Mouse (Mus musculus) left cerebral cortex, adult 9 months (tissue): ENCODE results near the gene Mettl8.

Experiments
- DNase-seq, 2 experiments: peaks; one replicate each; pipeline ENCODE4 v3.0.0; 2022; ENCODE audit warnings: low spot score in 2 of 2

Gene Mettl8

GRCm38 (mm10) chr2:70989201-70990191, 65.9 kb downstream of the Mettl8 start:
- no peak for DNase-seq

- DNase-seq = peak; percentile 39 to 44
Observed at GRCm38 (mm10) chr2:70978271-70978670, 77.1 kb downstream of the Mettl8 start.

GRCm38 (mm10) chr2:70974769-70975168, 80.6 kb downstream of the Mettl8 start:
- no peak for DNase-seq

- DNase-seq = no peak
Observed at GRCm38 (mm10) chr2:70972795-70973518, 82.4 kb downstream of the Mettl8 start.

DNA sequence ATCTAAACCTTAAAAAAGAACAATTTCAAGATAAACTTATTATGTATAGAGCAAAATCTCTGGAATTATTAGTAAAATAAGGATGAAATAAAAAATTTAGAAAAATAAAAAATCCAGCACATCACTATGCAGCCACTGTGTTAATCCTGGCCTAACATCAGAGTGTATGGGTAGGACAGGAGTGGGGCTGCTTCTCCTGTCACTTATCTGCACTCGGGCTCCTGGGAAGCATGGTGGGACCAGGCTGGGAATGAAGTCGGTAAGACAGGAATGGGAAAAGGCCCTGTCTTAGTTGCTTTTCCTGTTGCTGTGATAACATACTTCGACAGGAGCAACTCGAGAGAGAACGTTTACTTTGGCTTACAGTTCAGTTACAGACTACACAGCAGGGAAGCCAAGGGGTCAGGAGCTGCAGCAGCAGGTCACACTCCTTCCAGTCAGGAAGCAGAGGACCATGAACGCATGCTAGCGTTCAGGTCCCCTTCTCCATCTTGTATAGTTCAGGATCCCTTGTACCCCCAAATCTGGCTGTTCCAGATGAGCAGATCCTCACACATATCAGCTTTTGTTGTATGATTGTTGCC, 85.1 kb downstream of the Mettl8 start:
- DNase-seq = no peak

- DNase-seq = no peak
Observed at GRCm38 (mm10) chr2:70968305-70968704, 87.1 kb downstream of the Mettl8 start.

GRCm38 (mm10) chr2:70967216-70967615, 88.2 kb downstream of the Mettl8 start:
- no peak for DNase-seq

DNA sequence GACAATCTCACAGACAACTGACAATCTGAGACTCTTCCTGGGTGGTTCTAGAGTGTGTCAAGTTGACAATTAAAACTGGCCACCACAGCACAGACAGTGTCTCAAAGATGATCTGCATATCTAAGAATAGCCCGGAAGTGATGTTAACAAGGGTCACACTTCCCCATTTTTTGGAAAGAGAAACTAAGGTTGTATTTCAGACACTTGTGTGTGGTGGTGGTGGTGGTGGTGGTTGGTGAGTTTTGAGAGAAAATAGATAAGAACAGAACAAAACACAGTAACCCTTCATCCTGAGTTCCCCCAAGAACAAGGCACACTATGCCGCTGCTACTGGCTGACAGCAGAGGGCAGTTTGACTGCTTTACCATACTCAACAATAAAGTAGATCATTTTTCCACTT, 90.6 kb downstream of the Mettl8 start:
- DNase-seq = no peak

DNA sequence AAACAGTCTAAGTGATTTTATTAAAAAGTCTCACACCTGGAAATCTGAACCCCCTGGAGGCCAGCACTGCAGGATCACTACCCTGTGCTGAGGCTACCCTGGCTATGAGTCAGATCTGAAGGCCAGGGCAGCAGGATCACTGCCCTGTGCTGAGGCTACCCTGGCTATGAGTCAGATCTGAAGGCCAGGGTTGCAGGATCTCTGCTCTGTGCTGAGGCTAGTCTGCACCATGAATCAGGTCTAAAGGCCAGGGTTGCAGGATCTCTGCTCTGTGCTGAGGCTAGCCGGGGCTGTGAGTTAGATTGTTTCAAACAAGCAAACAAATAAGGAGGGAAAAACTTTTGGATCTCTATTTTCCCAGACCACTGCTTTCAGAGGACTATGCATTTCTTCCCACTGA, 92.5 kb downstream of the Mettl8 start:
- no peak for DNase-seq

DNA sequence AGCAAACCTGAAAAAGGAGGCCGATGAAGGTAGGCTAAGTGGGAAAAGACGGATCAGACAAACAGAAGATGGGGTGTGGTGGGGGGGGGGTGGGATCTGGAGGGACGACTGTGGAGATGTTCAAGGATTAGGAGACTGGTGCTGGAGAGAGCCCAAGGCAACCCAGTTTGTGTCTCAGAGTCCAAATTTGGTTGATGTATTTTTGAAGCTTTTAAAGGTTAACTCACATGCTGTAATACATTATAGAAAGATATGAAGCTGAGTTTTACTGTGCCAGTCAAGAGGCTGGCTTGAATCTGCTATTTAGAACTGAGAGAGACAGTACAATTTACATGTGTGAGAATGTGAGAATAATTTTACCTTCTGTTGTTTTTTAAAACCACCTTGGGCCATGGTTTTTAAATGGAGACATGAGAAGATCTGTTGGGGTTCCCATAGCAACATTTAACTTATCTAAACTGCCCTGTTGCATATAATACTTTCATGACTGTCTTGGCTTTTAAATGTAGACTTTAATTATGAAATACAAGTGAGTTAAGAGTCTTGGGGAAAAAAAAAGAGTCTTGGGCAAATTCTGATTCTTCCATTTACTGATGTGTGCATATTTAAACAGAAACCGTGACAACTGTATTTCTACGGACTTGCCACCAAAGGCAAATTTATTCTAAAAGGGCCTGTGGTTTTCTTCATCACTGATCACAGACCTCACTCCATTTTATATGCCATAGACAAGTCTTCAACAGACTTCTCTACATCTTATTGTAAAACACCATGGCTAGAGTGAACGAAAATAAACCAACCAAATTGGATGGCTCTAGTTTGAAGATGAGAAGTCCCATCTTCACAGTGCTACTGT, 94.1 kb downstream of the Mettl8 start:
- peak in 1 of 2 experiments; percentile 24 for DNase-seq

DNA sequence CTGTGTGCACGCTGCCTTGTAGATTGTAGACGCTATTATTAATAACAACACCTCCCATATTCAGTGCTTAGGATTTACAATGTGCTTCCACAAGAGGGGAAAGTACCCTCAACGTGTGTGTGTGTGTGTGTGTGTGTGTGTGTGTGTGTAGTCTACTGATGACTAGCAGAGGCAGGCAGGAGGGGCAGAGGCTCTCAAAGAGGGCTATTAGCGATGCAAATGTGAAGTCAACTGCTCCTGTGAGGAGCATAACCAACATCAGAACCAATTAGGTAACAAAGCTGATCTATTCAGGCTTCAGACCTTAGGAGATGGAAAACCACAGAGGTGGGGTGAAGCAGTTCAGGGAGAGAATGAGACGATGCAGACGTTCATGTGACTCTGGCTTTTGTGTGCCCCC, 95.3 kb downstream of the Mettl8 start:
- DNase-seq = no peak

DNA sequence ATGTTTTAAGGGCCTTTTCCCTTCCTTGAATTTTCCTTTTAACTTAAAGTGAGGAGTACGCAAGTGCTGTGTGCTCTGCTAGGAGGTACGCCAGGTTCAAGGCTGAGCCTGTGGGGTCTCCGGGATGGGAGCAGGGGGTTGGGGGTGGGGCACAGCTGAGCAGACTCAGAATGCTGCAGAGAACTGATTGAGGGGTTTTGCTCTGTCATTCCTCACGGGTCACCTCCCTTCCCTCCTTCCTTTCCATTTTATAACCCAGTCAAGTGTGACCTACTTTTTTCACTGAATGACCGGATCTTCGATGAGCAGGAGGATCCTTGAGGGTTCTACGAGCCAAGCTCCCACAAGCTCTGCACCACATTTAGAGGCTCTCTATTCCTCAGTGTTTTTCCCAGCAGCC, 96.0 kb downstream of the Mettl8 start:
- no peak for DNase-seq

DNA sequence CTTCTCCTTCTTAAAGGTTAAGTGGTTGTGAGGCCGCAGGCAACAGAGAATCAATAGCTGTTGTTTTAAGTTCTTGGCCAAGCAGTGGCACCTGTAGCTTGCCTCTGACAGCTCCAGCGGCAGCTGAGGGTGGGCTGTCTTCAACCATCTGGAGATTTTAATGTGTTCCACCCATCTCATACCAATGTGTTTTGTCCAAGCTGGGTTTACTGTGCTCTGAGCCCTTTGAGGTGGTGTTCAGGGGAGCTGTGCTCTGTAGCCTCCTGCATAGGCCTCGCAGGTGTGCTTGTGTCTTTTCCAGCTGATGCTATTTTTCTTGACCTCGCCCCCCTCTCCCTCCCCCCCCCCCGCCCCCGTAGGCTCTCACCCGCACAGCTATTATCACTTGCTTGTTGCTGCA, 96.8 kb downstream of the Mettl8 start:
- DNase-seq = no peak

DNA sequence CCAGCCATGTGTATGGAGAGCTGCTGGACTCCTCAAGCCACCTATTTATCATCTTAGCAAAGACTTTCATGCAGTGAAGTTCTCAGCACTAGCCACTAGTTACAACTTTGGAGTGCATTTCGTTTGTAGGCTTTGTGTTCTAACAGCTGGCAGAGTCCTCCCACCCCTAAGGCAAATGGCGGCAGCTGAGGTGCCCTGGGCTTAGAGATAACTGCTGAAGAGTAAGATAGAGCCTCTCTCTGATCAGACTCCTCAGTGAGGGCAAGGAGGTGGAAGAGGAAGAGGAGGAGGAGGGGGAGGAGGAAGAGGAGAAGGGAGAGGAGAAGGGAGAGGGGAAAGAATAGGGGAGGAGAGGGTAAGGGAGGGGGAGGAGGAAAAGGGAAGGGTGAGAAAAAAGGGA, 101.8 kb downstream of the Mettl8 start:
- DNase-seq = no peak

DNA sequence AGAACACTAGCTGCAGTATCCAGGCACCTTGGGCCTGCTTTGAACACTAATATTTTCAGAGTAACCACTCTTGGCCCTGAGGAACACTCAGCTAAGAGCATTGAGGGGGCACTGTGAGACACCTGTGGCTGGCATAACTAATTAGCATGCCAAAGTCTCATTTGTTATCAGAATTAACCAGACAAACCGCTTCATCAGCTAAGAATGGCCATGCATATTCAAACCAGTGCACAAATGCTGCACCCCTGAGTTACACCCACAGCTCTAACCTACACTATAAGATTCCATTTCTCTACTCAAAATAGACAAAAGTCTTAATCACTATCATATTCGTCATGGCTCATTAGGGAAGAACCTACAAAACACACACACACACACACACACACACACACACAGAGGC, 103.4 kb downstream of the Mettl8 start:
- no peak for DNase-seq

- DNase-seq = no peak
Observed at GRCm38 (mm10) chr2:70944511-70945305, 110.7 kb downstream of the Mettl8 start.

- no peak for DNase-seq
Observed at GRCm38 (mm10) chr2:70940826-70941225, 114.6 kb downstream of the Mettl8 start.

- DNase-seq = no peak
Observed at GRCm38 (mm10) chr2:70938844-70939494, 116.4 kb downstream of the Mettl8 start.

GRCm38 (mm10) chr2:70934772-70935171, 120.6 kb downstream of the Mettl8 start:
- DNase-seq = no peak

DNA sequence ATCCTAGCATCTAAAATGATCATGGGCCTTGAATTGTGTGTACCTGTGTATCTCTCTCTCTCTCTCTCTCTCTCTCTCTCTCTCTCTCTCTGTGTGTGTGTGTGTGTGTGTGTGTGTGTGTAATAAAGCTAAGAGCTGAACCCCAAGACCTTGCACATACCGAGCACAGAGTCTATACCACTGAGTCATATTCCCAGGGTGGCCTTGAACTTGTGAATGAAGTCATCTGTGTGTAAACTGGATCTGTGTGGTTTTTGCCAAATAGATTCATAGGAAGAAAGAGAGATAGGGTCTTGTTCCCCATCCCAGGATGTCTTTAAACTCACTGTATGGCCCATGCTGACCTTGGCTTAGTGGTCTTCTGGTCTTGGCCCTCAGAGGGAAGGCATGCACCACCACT, 121.9 kb downstream of the Mettl8 start:
- DNase-seq = no peak
